In genomic region chr16:43753751-43754150, GRCm38 (mm10) we compare ENCODE assay signal across 12 mouse cellular contexts. TPM values are rescaled to one million over a fixed set of nuclear protein-coding genes. Genes with fewer than 3 reads are reported as not detected.
DNase-seq lines count a peak whose midpoint lies in the region; ATAC-seq and TF ChIP-seq lines count a peak whose summit lies in the region.
"Had no signal": no experiment of that assay in that cellular context is flagged by ENCODE, and none has a peak within 500 bp of the region (broad histone marks: within the 10 kb centered on the region; RNA-seq: fewer than 3 reads in every experiment).

Gene Drd3 (plus strand): TSS chr16:43754026.

- H3K9ac ChIP-seq in heart, embryonic 13.5 days: no peak within 1 kb of the TSS
- no peak within 1 kb of the TSS for H3K9ac ChIP-seq in forebrain, postnatal 0 days
- no peak within 1 kb of the TSS for H3K9ac ChIP-seq in stomach, postnatal 0 days (ENCODE audit: low read length)
- H3K9ac ChIP-seq: kidney, embryonic 15.5 days; liver, embryonic 15.5 days had no signal

- no peak for TF ChIP-seq EP300 in stomach, postnatal 0 days (optimal IDR thresholded peaks at IDR 0.05)

- ATAC-seq in heart, embryonic 13.5 days (ENCODE audit: extremely low read depth, insufficient number of reproducible peaks, low FRiP score, low TSS enrichment): no peak
- ATAC-seq in forebrain, postnatal 0 days: no peak
- no peak for ATAC-seq in stomach, postnatal 0 days (ENCODE audit: low FRiP score, low TSS enrichment)

- no peaks in the 10 kb centered on the region for H3K27me3 ChIP-seq in heart, embryonic 13.5 days (replicated peaks)
- no peaks in the 10 kb centered on the region for H3K27me3 ChIP-seq in forebrain, postnatal 0 days (ENCODE audit: insufficient read depth, low read length)
- H3K27me3 ChIP-seq in stomach, postnatal 0 days (ENCODE audit: control insufficient read depth, insufficient read depth, low read length): no peaks in the 10 kb centered on the region
- H3K27me3 ChIP-seq: CH12.LX; kidney, embryonic 15.5 days; liver, embryonic 15.5 days had no signal

- peaks cover 11% of the 10 kb centered on the region for H3K4me1 ChIP-seq in heart, embryonic 13.5 days
- H3K4me1 ChIP-seq in forebrain, postnatal 0 days (ENCODE audit: insufficient read depth): no peaks in the 10 kb centered on the region
- H3K4me1 ChIP-seq in stomach, postnatal 0 days (replicated peaks; ENCODE audit: control insufficient read depth, insufficient read depth): no peaks in the 10 kb centered on the region
- H3K4me1 ChIP-seq: kidney, embryonic 15.5 days; liver, embryonic 15.5 days had no signal

- H3K4me3 ChIP-seq in heart, embryonic 13.5 days: no peak within 1 kb of the TSS
- H3K4me3 ChIP-seq in forebrain, postnatal 0 days (ENCODE audit: low read depth, low read length): no peak within 1 kb of the TSS
- H3K4me3 ChIP-seq in stomach, postnatal 0 days (ENCODE audit: low read depth, low read length): no peak within 1 kb of the TSS
- H3K4me3 ChIP-seq: kidney, embryonic 15.5 days; liver, embryonic 15.5 days had no signal

- no peak within 1 kb of the TSS for H3K27ac ChIP-seq in heart, embryonic 13.5 days (replicated peaks)
- no peak within 1 kb of the TSS for H3K27ac ChIP-seq in forebrain, postnatal 0 days (ENCODE audit: low read depth, low read length)
- no peak within 1 kb of the TSS for H3K27ac ChIP-seq in stomach, postnatal 0 days (replicated peaks)
- H3K27ac ChIP-seq: kidney, embryonic 15.5 days; liver, embryonic 15.5 days had no signal

- TF ChIP-seq CTCF in forebrain, postnatal 0 days (IDR thresholded peaks at IDR 0.05; ENCODE audit: low read depth): no peak
- TF ChIP-seq CTCF in stomach, postnatal 0 days (IDR thresholded peaks at IDR 0.05; ENCODE audit: low read depth): no peak

- intact Hi-C loops in heart, postnatal 36 days (cut with DNase I): no loop called here

- H3K36me3 ChIP-seq in heart, embryonic 13.5 days: no peaks in the 10 kb centered on the region
- no peaks in the 10 kb centered on the region for H3K36me3 ChIP-seq in forebrain, postnatal 0 days (ENCODE audit: insufficient read depth)
- H3K36me3 ChIP-seq in stomach, postnatal 0 days (ENCODE audit: control insufficient read depth, insufficient read depth, low read length): no peaks in the 10 kb centered on the region
- H3K36me3 ChIP-seq: kidney, embryonic 15.5 days; liver, embryonic 15.5 days had no signal

- peak within 1 kb of the TSS; percentile 47 for H3K4me2 ChIP-seq in heart, embryonic 13.5 days
- peak within 1 kb of the TSS; percentile 29 for H3K4me2 ChIP-seq in forebrain, postnatal 0 days (ENCODE audit: low read depth)
- no peak within 1 kb of the TSS for H3K4me2 ChIP-seq in stomach, postnatal 0 days (replicated peaks; ENCODE audit: low read depth)
- H3K4me2 ChIP-seq: kidney, embryonic 15.5 days; liver, embryonic 15.5 days had no signal

- 6% methylated on average over 7 of the region's 7 CpGs for WGBS in heart, embryonic 13.5 days
- 14% methylated on average over 7 of the region's 7 CpGs for WGBS in forebrain, postnatal 0 days
- WGBS in stomach, postnatal 0 days: 6% methylated on average over 7 of the region's 7 CpGs

- H3K9me3 ChIP-seq in heart, embryonic 13.5 days: no peaks in the 10 kb centered on the region
- H3K9me3 ChIP-seq in forebrain, postnatal 0 days (ENCODE audit: low read length): no peaks in the 10 kb centered on the region
- no peaks in the 10 kb centered on the region for H3K9me3 ChIP-seq in stomach, postnatal 0 days (ENCODE audit: control insufficient read depth, low read length)
- H3K9me3 ChIP-seq: kidney, embryonic 15.5 days; liver, embryonic 15.5 days had no signal

- no peak for DNase-seq in heart, postnatal 36 days
- peak; percentile 5 for DNase-seq in ovary, postnatal 14 days (ENCODE audit: low spot score)
- DNase-seq in ovary, postnatal 10 days (ENCODE audit: low spot score): no peak
- no peak for DNase-seq in forebrain, postnatal 0 days
- peak; percentile 26 for DNase-seq in stomach, postnatal 0 days (ENCODE audit: low spot score)
- DNase-seq in cerebellum, postnatal 14 days: no peak
- DNase-seq in gastrocnemius, adult 8-10 months (ENCODE audit: low spot score in 2 of 2): no peak

RNA-seq across cellular contexts. Expression of gene Drd3, which starts in this region (rescaled TPM):
- not detected in 2 replicates for polyA plus RNA-seq in heart, embryonic 13.5 days (2015; fragmentation: Nextera tagmentation; extraction: Ambion mirVana)
- total RNA-seq in heart, postnatal 36 days (2021): not detected
- 0.23 and 0.86 TPM in 2 replicates for total RNA-seq in forebrain, postnatal 0 days (2014; rRNA removed)
- not detected in 2 replicates for polyA plus RNA-seq in forebrain, postnatal 0 days (2015; fragmentation: Nextera tagmentation; extraction: Ambion mirVana)
- 0.24 and 0.27 TPM in 2 replicates for polyA plus RNA-seq in stomach, postnatal 0 days (2015; fragmentation: Nextera tagmentation; extraction: Ambion mirVana)
- not detected for total RNA-seq in gastrocnemius, adult 8-10 months (2022)
- total RNA-seq: CH12.LX had no signal
- polyA plus RNA-seq: kidney, embryonic 15.5 days; liver, embryonic 15.5 days; stomach, embryonic 16.5 days had no signal

Comparison
In these comparisons a context has a peak if more than half of its experiments do, and no peak if none do; other contexts are left out.
1. Peak in DNase-seq in stomach, postnatal 0 days; RNA of the gene not detected or under 1 TPM.